Mouse (Mus musculus): Measurements from ENCODE around the gene Ucp3. TPM values are rescaled to one million over a fixed set of nuclear protein-coding genes. Genes with fewer than 3 reads are reported as not detected.
"Not testable (repeated sequence)": the region's sequence is repeated elsewhere in the genome, so short reads cannot be mapped to it uniquely, and the experiment has no call there.

Ucp3 gene
- total RNA-seq, 2 experiments from 2014 or later, result 2.9 TPM

GRCm38 (mm10) chr7:100474680-100475079, 1.9 kb downstream of the Ucp3 start:
- no peak overlapping the region for H3K27ac ChIP-seq
- DNase-seq (ENCODE audit: extremely low spot score in 1 of 2, low spot score in 2 of 2), result no peak
- H3K4me3 ChIP-seq, result no peak overlapping the region
- intact Hi-C loops (cut with DNase I), result no loop called here
- no peak for TF ChIP-seq CTCF (IDR thresholded peaks at IDR 0.05)

- H3K4me3 ChIP-seq, result no peak overlapping the region
- intact Hi-C loops (cut with DNase I), result no loop called here
- no peak for DNase-seq (ENCODE audit: extremely low spot score in 1 of 2, low spot score in 2 of 2)
- no peak for TF ChIP-seq CTCF (IDR thresholded peaks at IDR 0.05)
- H3K27ac ChIP-seq, result no peak overlapping the region
These were observed 6.5 kb downstream of the Ucp3 start for GRCm38 (mm10) chr7:100479100-100479822.

GRCm38 (mm10) chr7:100479823-100480164, 7.0 kb downstream of the Ucp3 start:
- no peak overlapping the region for H3K4me3 ChIP-seq
- no peak for TF ChIP-seq CTCF (IDR thresholded peaks at IDR 0.05)
- intact Hi-C loops (cut with DNase I), result no loop called here
- no peak overlapping the region for H3K27ac ChIP-seq
- DNase-seq (ENCODE audit: extremely low spot score in 1 of 2, low spot score in 2 of 2), result no peak

GRCm38 (mm10) chr7:100480175-100480574, 7.4 kb downstream of the Ucp3 start:
- TF ChIP-seq CTCF (IDR thresholded peaks at IDR 0.05), result no peak
- no peak overlapping the region for H3K4me3 ChIP-seq
- intact Hi-C loops (cut with DNase I), result no loop called here
- no peak overlapping the region for H3K27ac ChIP-seq
- no peak for DNase-seq (ENCODE audit: extremely low spot score in 1 of 2, low spot score in 2 of 2)

GRCm38 (mm10) chr7:100482046-100482445, 9.3 kb downstream of the Ucp3 start:
- DNase-seq (ENCODE audit: extremely low spot score in 1 of 2, low spot score in 2 of 2); intact Hi-C loops (cut with DNase I); H3K27ac ChIP-seq; H3K4me3 ChIP-seq: not testable (repeated sequence)

GRCm38 (mm10) chr7:100484493-100484892, 11.7 kb downstream of the Ucp3 start:
- no peak for DNase-seq (ENCODE audit: extremely low spot score in 1 of 2, low spot score in 2 of 2)
- H3K4me3 ChIP-seq, result no peak overlapping the region
- H3K27ac ChIP-seq, result no peak overlapping the region
- no peak for TF ChIP-seq CTCF (IDR thresholded peaks at IDR 0.05)
- intact Hi-C loops (cut with DNase I), result no loop called here

- no peak for DNase-seq (ENCODE audit: extremely low spot score in 1 of 2, low spot score in 2 of 2)
- H3K27ac ChIP-seq, result no peak overlapping the region
- no peak overlapping the region for H3K4me3 ChIP-seq
- intact Hi-C loops (cut with DNase I), result no loop called here
- TF ChIP-seq CTCF (IDR thresholded peaks at IDR 0.05), result no peak
These were observed 14.5 kb downstream of the Ucp3 start for GRCm38 (mm10) chr7:100487301-100487700.

GRCm38 (mm10) chr7:100488474-100489048, 15.8 kb downstream of the Ucp3 start:
- no peak for TF ChIP-seq CTCF (IDR thresholded peaks at IDR 0.05)
- Histone ChIP-seq H3K4me3 (no peak overlapping the region), H3K27ac (no peak overlapping the region)
- intact Hi-C loops (cut with DNase I), result no loop called here
- DNase-seq (ENCODE audit: extremely low spot score in 1 of 2, low spot score in 2 of 2), result no peak

- no peak for TF ChIP-seq CTCF (IDR thresholded peaks at IDR 0.05)
- no peak for DNase-seq (ENCODE audit: extremely low spot score in 1 of 2, low spot score in 2 of 2)
- peak overlapping the region; percentile 81 for H3K27ac ChIP-seq
- intact Hi-C loops (cut with DNase I), result loop anchor here (2.0 to 5.0 kb wide), 2 partner anchors 32 to 65 kb away; no protein-coding TSS in a partner anchor
- H3K4me3 ChIP-seq, result peak overlapping the region; percentile 48
These were observed 19.8 kb downstream of the Ucp3 start for GRCm38 (mm10) chr7:100492391-100493116.

- intact Hi-C loops (cut with DNase I), result loop anchor here (2.0 to 5.0 kb wide), 2 partner anchors 32 to 66 kb away; no protein-coding TSS in a partner anchor
- Histone ChIP-seq H3K27ac (peak within 1 kb of the TSS; percentile 81), H3K4me3 (peak within 1 kb of the TSS; percentile 48)
- peak; percentile 49 to 67 for DNase-seq (ENCODE audit: extremely low spot score in 1 of 2, low spot score in 2 of 2)
- no peak for TF ChIP-seq CTCF (IDR thresholded peaks at IDR 0.05)
These were observed 20.3 kb downstream of the Ucp3 start, which contains the start of gene Ucp2 for GRCm38 (mm10) chr7:100493117-100493483. Gene Ucp2, plus strand, starts transcription at chr7:100493337.

GRCm38 (mm10) chr7:100493484-100494414, 21.0 kb downstream of the Ucp3 start:
- DNase-seq (ENCODE audit: extremely low spot score in 1 of 2, low spot score in 2 of 2), result no peak
- Histone ChIP-seq H3K27ac (peak overlapping the region; percentile 81), H3K4me3 (peak overlapping the region; percentile 48)
- intact Hi-C loops (cut with DNase I), result loop anchor here (2.0 to 5.0 kb wide), 2 partner anchors 33 to 66 kb away; no protein-coding TSS in a partner anchor
- no peak for TF ChIP-seq CTCF (IDR thresholded peaks at IDR 0.05)

Data from left cerebral cortex, adult 2 months (tissue).